Mouse (Mus musculus): ENCODE results near the gene AC124108.1. TPM values are rescaled to one million over a fixed set of nuclear protein-coding genes. Genes with fewer than 3 reads are reported as not detected.

AC124108.1 gene
- polyA plus RNA-seq, 1 experiment from 2014 or later: 1.1 TPM

- WGBS: 3% methylated on average over 2 of the region's 2 CpGs
- no peak overlapping the region for H3K9ac ChIP-seq (ENCODE audit: low read length)
These were observed 19.6 kb upstream of the AC124108.1 start for GRCm38 (mm10) chr1:132171619-132172018.

GRCm38 (mm10) chr1:132186303-132186702, 5.0 kb upstream of the AC124108.1 start:
- ATAC-seq (ENCODE audit: insufficient number of reproducible peaks, low FRiP score, low TSS enrichment, low read depth): no peak
- Histone ChIP-seq H3K4me2 (ENCODE audit: low read depth, severe bottlenecking) (no peak overlapping the region), H3K4me1 (ENCODE audit: control insufficient read depth, insufficient read depth, low read length) (peaks cover 5% of the 10 kb centered on the region; the same call in 1 of the 2 replicates), H3K36me3 (ENCODE audit: control insufficient read depth, insufficient read depth, low read length) (no peaks in the 10 kb centered on the region), H3K27me3 (ENCODE audit: control insufficient read depth, insufficient read depth, low read length) (peaks cover 10% of the 10 kb centered on the region), H3K4me3 (ENCODE audit: low read depth, low read length) (no peak overlapping the region), H3K9ac (ENCODE audit: low read length) (no peak overlapping the region), H3K27ac (replicated peaks; ENCODE audit: low read depth, low read length) (no peak overlapping the region), H3K9me3 (ENCODE audit: control insufficient read depth, low read length) (no peaks in the 10 kb centered on the region)
- WGBS: 90% methylated on average over 4 of the region's 4 CpGs
- DNase-seq (ENCODE audit: low spot score): no peak

More at GRCm38 (mm10) chr1:132171619-132172018, 19.6 kb upstream of the AC124108.1 start:
- 0 out of 2 replicates have a peak, but pooled peaks cover 3% of the 10 kb centered on the region for H3K27me3 ChIP-seq (ENCODE audit: control insufficient read depth, insufficient read depth, low read length)
- DNase-seq (ENCODE audit: low spot score) (no peak), ATAC-seq (ENCODE audit: insufficient number of reproducible peaks, low FRiP score, low TSS enrichment, low read depth) (0 out of 2 replicates have a peak, but pooled peaks have one; percentile 13)
- H3K27ac ChIP-seq (replicated peaks; ENCODE audit: low read depth, low read length): no peak overlapping the region
- H3K4me2 ChIP-seq (ENCODE audit: low read depth, severe bottlenecking): no peak overlapping the region
- H3K4me1 ChIP-seq (ENCODE audit: control insufficient read depth, insufficient read depth, low read length): peaks cover 8% of the 10 kb centered on the region; the same call in 1 of the 2 replicates
- H3K36me3 ChIP-seq (ENCODE audit: control insufficient read depth, insufficient read depth, low read length): no peaks in the 10 kb centered on the region
- H3K4me3 ChIP-seq (ENCODE audit: low read depth, low read length): no peak overlapping the region
- no peaks in the 10 kb centered on the region for H3K9me3 ChIP-seq (ENCODE audit: control insufficient read depth, low read length)

GRCm38 (mm10) chr1:132188442-132189066, 2.7 kb upstream of the AC124108.1 start:
- Histone ChIP-seq H3K27ac (replicated peaks; ENCODE audit: low read depth, low read length) (no peak overlapping the region), H3K36me3 (ENCODE audit: control insufficient read depth, insufficient read depth, low read length) (no peaks in the 10 kb centered on the region), H3K4me3 (ENCODE audit: low read depth, low read length) (no peak overlapping the region), H3K4me1 (ENCODE audit: control insufficient read depth, insufficient read depth, low read length) (peaks cover 20% of the 10 kb centered on the region), H3K9me3 (ENCODE audit: control insufficient read depth, low read length) (no peaks in the 10 kb centered on the region), H3K4me2 (ENCODE audit: low read depth, severe bottlenecking) (no peak overlapping the region), H3K27me3 (ENCODE audit: control insufficient read depth, insufficient read depth, low read length) (peaks cover 18% of the 10 kb centered on the region), H3K9ac (ENCODE audit: low read length) (no peak overlapping the region)
- DNase-seq (ENCODE audit: low spot score): peak; percentile 64
- no peak for ATAC-seq (ENCODE audit: insufficient number of reproducible peaks, low FRiP score, low TSS enrichment, low read depth)
- 40% methylated on average over 9 of the region's 9 CpGs for WGBS

- no peak overlapping the region for H3K4me2 ChIP-seq (ENCODE audit: low read depth, severe bottlenecking)
- 55% methylated on average over 4 of the region's 4 CpGs for WGBS
- H3K4me3 ChIP-seq (ENCODE audit: low read depth, low read length): no peak overlapping the region
- no peaks in the 10 kb centered on the region for H3K9me3 ChIP-seq (ENCODE audit: control insufficient read depth, low read length)
- H3K4me1 ChIP-seq (ENCODE audit: control insufficient read depth, insufficient read depth, low read length): peaks cover 22% of the 10 kb centered on the region
- DNase-seq (ENCODE audit: low spot score) (no peak), ATAC-seq (ENCODE audit: insufficient number of reproducible peaks, low FRiP score, low TSS enrichment, low read depth) (no peak)
- peaks cover 18% of the 10 kb centered on the region for H3K27me3 ChIP-seq (ENCODE audit: control insufficient read depth, insufficient read depth, low read length)
- H3K36me3 ChIP-seq (ENCODE audit: control insufficient read depth, insufficient read depth, low read length): no peaks in the 10 kb centered on the region
- H3K27ac ChIP-seq (replicated peaks; ENCODE audit: low read depth, low read length): no peak overlapping the region
- no peak overlapping the region for H3K9ac ChIP-seq (ENCODE audit: low read length)
These were observed 2.0 kb upstream of the AC124108.1 start for GRCm38 (mm10) chr1:132189231-132189630.

- Histone ChIP-seq H3K27me3 (ENCODE audit: control insufficient read depth, insufficient read depth, low read length) (peaks cover 18% of the 10 kb centered on the region), H3K4me1 (ENCODE audit: control insufficient read depth, insufficient read depth, low read length) (peaks cover 31% of the 10 kb centered on the region), H3K9me3 (ENCODE audit: control insufficient read depth, low read length) (no peaks in the 10 kb centered on the region), H3K36me3 (ENCODE audit: control insufficient read depth, insufficient read depth, low read length) (no peaks in the 10 kb centered on the region), H3K4me2 (ENCODE audit: low read depth, severe bottlenecking) (peak overlapping the region; percentile 92), H3K27ac (replicated peaks; ENCODE audit: low read depth, low read length) (peak overlapping the region; percentile 73), H3K4me3 (ENCODE audit: low read depth, low read length) (peak overlapping the region; percentile 53), H3K9ac (ENCODE audit: low read length) (peak overlapping the region; percentile 89)
- ATAC-seq (ENCODE audit: insufficient number of reproducible peaks, low FRiP score, low TSS enrichment, low read depth) (peak; percentile 51; the same call in 1 of the 2 replicates), DNase-seq (ENCODE audit: low spot score) (peak; percentile 80)
- WGBS: under 1% methylated on average over 47 of the region's 50 CpGs
These were observed 1.2 kb upstream of the AC124108.1 start for GRCm38 (mm10) chr1:132190040-132190513.

GRCm38 (mm10) chr1:132190621-132191092, 600 bp upstream of the AC124108.1 start:
- no peaks in the 10 kb centered on the region for H3K36me3 ChIP-seq (ENCODE audit: control insufficient read depth, insufficient read depth, low read length)
- peak overlapping the region; percentile 73 for H3K27ac ChIP-seq (replicated peaks; ENCODE audit: low read depth, low read length)
- peak overlapping the region; percentile 53 for H3K4me3 ChIP-seq (ENCODE audit: low read depth, low read length)
- no peaks in the 10 kb centered on the region for H3K9me3 ChIP-seq (ENCODE audit: control insufficient read depth, low read length)
- peak; percentile 77 for DNase-seq (ENCODE audit: low spot score)
- H3K4me1 ChIP-seq (ENCODE audit: control insufficient read depth, insufficient read depth, low read length): peaks cover 36% of the 10 kb centered on the region
- peaks cover 18% of the 10 kb centered on the region for H3K27me3 ChIP-seq (ENCODE audit: control insufficient read depth, insufficient read depth, low read length)
- ATAC-seq (ENCODE audit: insufficient number of reproducible peaks, low FRiP score, low TSS enrichment, low read depth): no peak
- H3K9ac ChIP-seq (ENCODE audit: low read length): peak overlapping the region; percentile 89
- H3K4me2 ChIP-seq (ENCODE audit: low read depth, severe bottlenecking): peak overlapping the region; percentile 92
- under 1% methylated on average over 62 of the region's 62 CpGs for WGBS

GRCm38 (mm10) chr1:132191786-132192680, 776 bp downstream of the AC124108.1 start:
- Histone ChIP-seq H3K4me1 (ENCODE audit: control insufficient read depth, insufficient read depth, low read length) (peaks cover 49% of the 10 kb centered on the region), H3K36me3 (ENCODE audit: control insufficient read depth, insufficient read depth, low read length) (no peaks in the 10 kb centered on the region), H3K4me2 (ENCODE audit: low read depth, severe bottlenecking) (peak overlapping the region; percentile 92), H3K4me3 (ENCODE audit: low read depth, low read length) (peak overlapping the region; percentile 53), H3K9me3 (ENCODE audit: control insufficient read depth, low read length) (no peaks in the 10 kb centered on the region), H3K27me3 (ENCODE audit: control insufficient read depth, insufficient read depth, low read length) (peaks cover 18% of the 10 kb centered on the region), H3K27ac (replicated peaks; ENCODE audit: low read depth, low read length) (0 out of 2 replicates have a peak overlapping the region, but pooled peaks have one; percentile 30), H3K9ac (ENCODE audit: low read length) (peak overlapping the region; percentile 89)
- WGBS: 6% methylated on average over 16 of the region's 16 CpGs
- DNase-seq (ENCODE audit: low spot score): peak; percentile 67
- ATAC-seq (ENCODE audit: insufficient number of reproducible peaks, low FRiP score, low TSS enrichment, low read depth): no peak

GRCm38 (mm10) chr1:132193806-132194205, 2.5 kb downstream of the AC124108.1 start:
- Histone ChIP-seq H3K27ac (replicated peaks; ENCODE audit: low read depth, low read length) (no peak overlapping the region), H3K27me3 (ENCODE audit: control insufficient read depth, insufficient read depth, low read length) (peaks cover 18% of the 10 kb centered on the region), H3K4me1 (ENCODE audit: control insufficient read depth, insufficient read depth, low read length) (peaks cover 59% of the 10 kb centered on the region), H3K4me3 (ENCODE audit: low read depth, low read length) (no peak overlapping the region), H3K9me3 (ENCODE audit: control insufficient read depth, low read length) (no peaks in the 10 kb centered on the region), H3K4me2 (ENCODE audit: low read depth, severe bottlenecking) (no peak overlapping the region), H3K9ac (ENCODE audit: low read length) (no peak overlapping the region), H3K36me3 (ENCODE audit: control insufficient read depth, insufficient read depth, low read length) (no peaks in the 10 kb centered on the region)
- 50% methylated on average over 3 of the region's 3 CpGs for WGBS
- DNase-seq (ENCODE audit: low spot score) (no peak), ATAC-seq (ENCODE audit: insufficient number of reproducible peaks, low FRiP score, low TSS enrichment, low read depth) (no peak)

Data from limb, embryonic 11.5 days (tissue).